23 mouse cellular contexts compared by ENCODE assay signal in genomic region chr2:142407341-142407740, GRCm38 (mm10).
"Had no signal": no experiment of that assay in that cellular context is flagged by ENCODE, and none has a peak within 500 bp of the region (broad histone marks: within the 10 kb centered on the region; RNA-seq: fewer than 3 reads in every experiment).

No protein-coding gene starts in this region.

- H3K27ac ChIP-seq: gastrocnemius, adult 2 months; heart, embryonic 10.5 days; hindbrain, embryonic 10.5 days; hindbrain, embryonic 12.5 days; hindbrain, embryonic 14.5 days; intestine, embryonic 15.5 days; left cerebral cortex, adult 2 months; limb, embryonic 10.5 days; limb, embryonic 12.5 days; liver, embryonic 13.5 days; liver, embryonic 15.5 days had no signal

- DNase-seq: gastrocnemius, adult 2 months; gastrocnemius, postnatal 10 days; gastrocnemius, postnatal 25 days; heart, adult 18-20 months; heart, postnatal 10 days; heart, postnatal 4 days; kidney, adult 18-20 months; kidney, adult 8-10 months; kidney, postnatal 10 days; kidney, postnatal 36 days; liver; liver, embryonic 13.5 days; liver, postnatal 0 days had no signal

- H3K4me3 ChIP-seq: gastrocnemius, adult 2 months; heart, embryonic 10.5 days; heart, embryonic 12.5 days; hindbrain, embryonic 10.5 days; hindbrain, embryonic 12.5 days; intestine, embryonic 15.5 days; left cerebral cortex, adult 2 months; limb, embryonic 10.5 days; limb, embryonic 12.5 days; liver, embryonic 13.5 days; liver, embryonic 15.5 days had no signal
